Mouse (Mus musculus): ENCODE measurements around the gene Fmo2. TPM values are rescaled to one million over a fixed set of nuclear protein-coding genes. Genes with fewer than 3 reads are reported as not detected.

Gene Fmo2
- polyA plus RNA-seq, 1 experiment from 2014 or later, result 0.29 TPM

GRCm38 (mm10) chr1:162932386-162932785 is 33.9 kb upstream of the Fmo2 start:
- no peaks in the 10 kb centered on the region for H3K4me1 ChIP-seq (ENCODE audit: control insufficient read depth, insufficient read depth, low read depth, low read length)
- H3K4me2 ChIP-seq (ENCODE audit: low read length), result no peak overlapping the region
- H3K9ac ChIP-seq (ENCODE audit: low read depth, low read length), result no peak overlapping the region
- H3K27me3 ChIP-seq (replicated peaks; ENCODE audit: control insufficient read depth, insufficient read depth, low read length), result no peaks in the 10 kb centered on the region
- H3K4me3 ChIP-seq (ENCODE audit: low read length), result no peak overlapping the region
- no peaks in the 10 kb centered on the region for H3K9me3 ChIP-seq (ENCODE audit: control insufficient read depth, low read length)
- no peak for ATAC-seq
- WGBS, result 92% methylated on average over 4 of the region's 4 CpGs
- no peak overlapping the region for H3K27ac ChIP-seq (ENCODE audit: low read depth, low read length)
- H3K36me3 ChIP-seq (ENCODE audit: control insufficient read depth, insufficient read depth, low read length), result no peaks in the 10 kb centered on the region

DNA sequence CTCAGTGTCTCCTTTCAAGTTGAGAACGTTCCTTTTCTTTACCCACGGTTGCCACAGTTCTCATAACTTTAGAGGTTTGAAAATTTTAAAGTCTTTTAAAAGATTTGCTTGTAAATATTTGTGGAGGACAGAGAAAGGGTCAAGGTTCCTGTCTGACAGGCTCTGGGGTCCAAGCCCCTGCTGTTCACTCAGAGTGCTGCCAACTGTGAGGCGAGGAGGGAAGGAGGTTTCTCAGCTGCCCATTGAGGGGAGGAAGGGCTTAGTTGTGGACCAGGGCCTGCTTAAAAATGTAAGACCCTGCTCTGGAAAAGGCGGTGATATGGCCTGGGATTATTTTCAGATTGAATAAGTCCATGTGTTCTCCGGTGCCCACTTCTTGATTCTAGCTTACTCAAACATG is 33.4 kb upstream of the Fmo2 start:
- Histone ChIP-seq H3K4me1 (ENCODE audit: control insufficient read depth, insufficient read depth, low read depth, low read length) (no peaks in the 10 kb centered on the region), H3K36me3 (ENCODE audit: control insufficient read depth, insufficient read depth, low read length) (no peaks in the 10 kb centered on the region), H3K27me3 (replicated peaks; ENCODE audit: control insufficient read depth, insufficient read depth, low read length) (no peaks in the 10 kb centered on the region), H3K9ac (ENCODE audit: low read depth, low read length) (no peak overlapping the region), H3K4me3 (ENCODE audit: low read length) (no peak overlapping the region), H3K27ac (ENCODE audit: low read depth, low read length) (no peak overlapping the region), H3K4me2 (ENCODE audit: low read length) (no peak overlapping the region), H3K9me3 (ENCODE audit: control insufficient read depth, low read length) (no peaks in the 10 kb centered on the region)
- 82% methylated on average over 5 of the region's 5 CpGs for WGBS
- no peak for ATAC-seq

- Histone ChIP-seq H3K27ac (ENCODE audit: low read depth, low read length) (no peak overlapping the region), H3K4me2 (ENCODE audit: low read length) (no peak overlapping the region), H3K9me3 (ENCODE audit: control insufficient read depth, low read length) (no peaks in the 10 kb centered on the region), H3K27me3 (replicated peaks; ENCODE audit: control insufficient read depth, insufficient read depth, low read length) (no peaks in the 10 kb centered on the region), H3K9ac (ENCODE audit: low read depth, low read length) (no peak overlapping the region), H3K4me3 (ENCODE audit: low read length) (no peak overlapping the region), H3K36me3 (ENCODE audit: control insufficient read depth, insufficient read depth, low read length) (no peaks in the 10 kb centered on the region), H3K4me1 (ENCODE audit: control insufficient read depth, insufficient read depth, low read depth, low read length) (no peaks in the 10 kb centered on the region)
- no peak for ATAC-seq
- WGBS, result 77% methylated on average over 4 of the region's 4 CpGs
Observed at GRCm38 (mm10) chr1:162931310-162931875, 32.9 kb upstream of the Fmo2 start.

DNA sequence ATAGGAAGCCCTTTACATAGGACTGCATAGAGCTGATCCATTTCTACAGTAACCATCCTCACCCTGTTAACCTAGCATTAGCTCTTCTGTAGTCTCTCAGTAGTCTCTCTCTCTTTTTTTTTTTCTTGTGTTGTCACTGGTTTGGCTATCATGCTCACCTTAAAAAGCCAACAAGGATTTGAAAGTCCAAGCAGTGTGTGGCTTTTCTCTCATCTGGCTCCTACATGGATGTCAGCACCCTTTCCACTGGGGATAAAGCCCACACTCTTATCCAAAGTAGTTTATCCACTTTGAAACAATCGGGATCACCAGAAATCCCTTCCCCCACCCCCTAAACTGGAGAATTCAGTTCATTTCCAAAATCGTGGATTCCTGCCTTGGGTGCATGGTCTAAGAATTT is 32.1 kb upstream of the Fmo2 start:
- H3K9me3 ChIP-seq (ENCODE audit: control insufficient read depth, low read length), result no peaks in the 10 kb centered on the region
- 77% methylated on average over 2 of the region's 2 CpGs for WGBS
- no peak for ATAC-seq
- H3K4me2 ChIP-seq (ENCODE audit: low read length), result no peak overlapping the region
- H3K9ac ChIP-seq (ENCODE audit: low read depth, low read length), result no peak overlapping the region
- H3K36me3 ChIP-seq (ENCODE audit: control insufficient read depth, insufficient read depth, low read length), result no peaks in the 10 kb centered on the region
- H3K27me3 ChIP-seq (replicated peaks; ENCODE audit: control insufficient read depth, insufficient read depth, low read length), result no peaks in the 10 kb centered on the region
- H3K4me1 ChIP-seq (ENCODE audit: control insufficient read depth, insufficient read depth, low read depth, low read length), result no peaks in the 10 kb centered on the region
- H3K27ac ChIP-seq (ENCODE audit: low read depth, low read length), result no peak overlapping the region
- no peak overlapping the region for H3K4me3 ChIP-seq (ENCODE audit: low read length)

DNA sequence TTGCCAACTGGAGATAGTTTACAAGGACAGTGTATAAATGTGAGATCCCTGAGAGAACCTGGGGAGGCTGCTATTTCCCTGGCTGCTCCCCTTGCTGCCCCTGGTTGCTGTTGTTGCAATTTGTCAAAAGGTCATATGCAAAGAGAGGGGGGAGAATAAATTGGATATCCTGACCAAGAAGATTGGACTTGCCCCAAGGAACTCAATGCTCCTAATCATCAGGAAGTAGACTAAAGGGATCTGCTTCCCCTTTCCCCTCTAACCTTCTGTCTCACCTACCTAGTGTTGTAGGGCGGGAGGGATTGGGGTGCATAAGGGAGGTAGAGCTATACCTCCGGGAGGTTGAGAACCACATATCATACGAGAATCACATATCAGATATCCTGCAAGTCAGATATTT is 30.6 kb upstream of the Fmo2 start:
- H3K4me1 ChIP-seq (ENCODE audit: control insufficient read depth, insufficient read depth, low read depth, low read length), result no peaks in the 10 kb centered on the region
- H3K9me3 ChIP-seq (ENCODE audit: control insufficient read depth, low read length), result no peaks in the 10 kb centered on the region
- no peak for ATAC-seq
- H3K27ac ChIP-seq (ENCODE audit: low read depth, low read length), result no peak overlapping the region
- H3K9ac ChIP-seq (ENCODE audit: low read depth, low read length), result no peak overlapping the region
- no peak overlapping the region for H3K4me2 ChIP-seq (ENCODE audit: low read length)
- WGBS, result 85% methylated on average over 3 of the region's 3 CpGs
- H3K27me3 ChIP-seq (replicated peaks; ENCODE audit: control insufficient read depth, insufficient read depth, low read length), result no peaks in the 10 kb centered on the region
- no peak overlapping the region for H3K4me3 ChIP-seq (ENCODE audit: low read length)
- no peaks in the 10 kb centered on the region for H3K36me3 ChIP-seq (ENCODE audit: control insufficient read depth, insufficient read depth, low read length)

GRCm38 (mm10) chr1:162925121-162925520 is 26.6 kb upstream of the Fmo2 start:
- WGBS, result 75% methylated on average over 1 of the region's 1 CpGs
- Histone ChIP-seq H3K4me1 (ENCODE audit: control insufficient read depth, insufficient read depth, low read depth, low read length) (no peaks in the 10 kb centered on the region), H3K27ac (ENCODE audit: low read depth, low read length) (no peak overlapping the region), H3K9me3 (ENCODE audit: control insufficient read depth, low read length) (no peaks in the 10 kb centered on the region), H3K36me3 (ENCODE audit: control insufficient read depth, insufficient read depth, low read length) (no peaks in the 10 kb centered on the region), H3K9ac (ENCODE audit: low read depth, low read length) (no peak overlapping the region), H3K4me2 (ENCODE audit: low read length) (no peak overlapping the region), H3K4me3 (ENCODE audit: low read length) (no peak overlapping the region), H3K27me3 (replicated peaks; ENCODE audit: control insufficient read depth, insufficient read depth, low read length) (no peaks in the 10 kb centered on the region)
- no peak for ATAC-seq

GRCm38 (mm10) chr1:162916661-162917060 is 18.1 kb upstream of the Fmo2 start:
- Histone ChIP-seq H3K36me3 (ENCODE audit: control insufficient read depth, insufficient read depth, low read length) (no peaks in the 10 kb centered on the region), H3K4me2 (ENCODE audit: low read length) (no peak overlapping the region), H3K27me3 (replicated peaks; ENCODE audit: control insufficient read depth, insufficient read depth, low read length) (no peaks in the 10 kb centered on the region), H3K9ac (ENCODE audit: low read depth, low read length) (no peak overlapping the region), H3K9me3 (ENCODE audit: control insufficient read depth, low read length) (no peaks in the 10 kb centered on the region), H3K4me1 (ENCODE audit: control insufficient read depth, insufficient read depth, low read depth, low read length) (no peaks in the 10 kb centered on the region), H3K4me3 (ENCODE audit: low read length) (no peak overlapping the region), H3K27ac (ENCODE audit: low read depth, low read length) (no peak overlapping the region)
- no peak for ATAC-seq
- WGBS, result 84% methylated on average over 8 of the region's 8 CpGs

DNA sequence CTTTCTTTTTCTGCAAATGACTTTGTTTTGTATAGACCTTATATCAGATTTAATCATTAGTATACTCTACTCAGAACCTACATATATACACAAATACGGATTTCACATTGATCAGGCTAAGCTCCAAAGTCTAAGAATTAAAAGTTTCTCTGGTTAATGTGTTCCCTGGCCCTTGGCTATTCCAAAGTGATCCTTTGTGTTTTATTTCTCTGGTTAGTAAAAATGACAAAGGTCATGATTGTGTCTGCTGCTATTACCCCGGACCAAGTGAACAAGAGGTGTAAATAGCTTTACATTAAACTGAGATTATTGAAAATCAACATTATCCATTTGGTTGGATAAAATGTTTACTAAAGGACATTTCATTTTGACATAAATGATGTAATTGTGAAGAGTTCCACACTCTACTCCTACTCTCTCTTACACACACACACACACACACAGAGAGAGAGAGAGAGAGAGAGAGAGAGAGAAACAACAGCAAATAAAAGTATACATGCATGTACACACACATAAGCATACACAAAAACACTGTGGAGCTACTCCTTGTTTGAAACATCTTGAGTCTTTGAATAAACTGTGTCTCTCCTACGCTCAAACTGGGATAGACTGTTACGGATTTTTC is 16.5 kb upstream of the Fmo2 start:
- Histone ChIP-seq H3K27ac (ENCODE audit: low read depth, low read length) (no peak overlapping the region), H3K9me3 (ENCODE audit: control insufficient read depth, low read length) (no peaks in the 10 kb centered on the region), H3K4me1 (ENCODE audit: control insufficient read depth, insufficient read depth, low read depth, low read length) (no peaks in the 10 kb centered on the region), H3K36me3 (ENCODE audit: control insufficient read depth, insufficient read depth, low read length) (no peaks in the 10 kb centered on the region), H3K4me3 (ENCODE audit: low read length) (no peak overlapping the region), H3K27me3 (replicated peaks; ENCODE audit: control insufficient read depth, insufficient read depth, low read length) (no peaks in the 10 kb centered on the region), H3K4me2 (ENCODE audit: low read length) (no peak overlapping the region), H3K9ac (ENCODE audit: low read depth, low read length) (no peak overlapping the region)
- 91% methylated on average over 4 of the region's 4 CpGs for WGBS
- ATAC-seq, result no peak

DNA sequence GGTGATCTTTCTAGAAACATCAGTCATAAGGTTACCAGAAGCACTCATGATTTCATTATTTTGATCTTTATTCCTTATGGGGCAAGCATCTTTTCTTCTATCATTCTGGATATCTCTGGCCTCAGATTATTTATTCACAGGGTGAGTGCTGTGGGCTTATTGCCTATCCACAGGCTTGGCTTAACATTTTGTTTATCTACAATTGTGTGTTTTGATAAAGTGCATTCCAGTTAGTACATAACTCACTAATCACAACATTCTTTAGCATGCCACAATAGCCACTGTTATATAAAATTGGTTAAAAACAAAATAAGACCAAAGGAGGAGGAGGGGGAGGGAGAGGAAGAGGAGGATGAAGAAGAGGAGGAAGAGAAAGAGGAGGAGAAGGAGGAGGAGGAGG is 13.6 kb upstream of the Fmo2 start:
- H3K27ac ChIP-seq (ENCODE audit: low read depth, low read length), result no peak overlapping the region
- H3K4me2 ChIP-seq (ENCODE audit: low read length), result no peak overlapping the region
- H3K36me3 ChIP-seq (ENCODE audit: control insufficient read depth, insufficient read depth, low read length), result no peaks in the 10 kb centered on the region
- H3K27me3 ChIP-seq (replicated peaks; ENCODE audit: control insufficient read depth, insufficient read depth, low read length), result no peaks in the 10 kb centered on the region
- H3K4me1 ChIP-seq (ENCODE audit: control insufficient read depth, insufficient read depth, low read depth, low read length), result no peaks in the 10 kb centered on the region
- H3K9ac ChIP-seq (ENCODE audit: low read depth, low read length), result no peak overlapping the region
- ATAC-seq, result no peak
- no peaks in the 10 kb centered on the region for H3K9me3 ChIP-seq (ENCODE audit: control insufficient read depth, low read length)
- H3K4me3 ChIP-seq (ENCODE audit: low read length), result no peak overlapping the region

DNA sequence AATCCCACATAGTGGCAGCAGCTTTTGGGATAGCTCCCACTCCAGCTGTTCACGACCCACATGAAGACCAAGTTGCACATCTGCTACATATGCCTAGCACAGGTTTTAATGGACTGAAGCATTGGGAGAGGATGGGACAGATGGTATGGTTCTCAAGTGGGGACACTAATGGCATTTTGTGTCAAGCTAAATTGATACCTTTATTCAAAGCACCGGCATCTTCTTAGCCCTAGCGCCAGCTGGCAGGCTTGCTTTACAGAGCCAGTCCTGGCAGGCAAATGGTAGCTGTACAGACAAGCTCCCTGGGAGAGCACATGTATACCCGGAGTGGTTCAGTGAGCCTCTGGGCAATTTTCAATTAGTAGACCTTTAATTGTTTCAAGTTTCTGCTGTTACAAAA is 3.4 kb upstream of the Fmo2 start:
- H3K36me3 ChIP-seq (ENCODE audit: control insufficient read depth, insufficient read depth, low read length), result no peaks in the 10 kb centered on the region
- no peaks in the 10 kb centered on the region for H3K4me1 ChIP-seq (ENCODE audit: control insufficient read depth, insufficient read depth, low read depth, low read length)
- no peak overlapping the region for H3K9ac ChIP-seq (ENCODE audit: low read depth, low read length)
- ATAC-seq, result peak; percentile 95
- H3K9me3 ChIP-seq (ENCODE audit: control insufficient read depth, low read length), result no peaks in the 10 kb centered on the region
- WGBS, result 45% methylated on average over 4 of the region's 4 CpGs
- no peak overlapping the region for H3K27ac ChIP-seq (ENCODE audit: low read depth, low read length)
- no peak overlapping the region for H3K4me3 ChIP-seq (ENCODE audit: low read length)
- H3K27me3 ChIP-seq (replicated peaks; ENCODE audit: control insufficient read depth, insufficient read depth, low read length), result no peaks in the 10 kb centered on the region
- no peak overlapping the region for H3K4me2 ChIP-seq (ENCODE audit: low read length)
